Mouse (Mus musculus): ENCODE measurements at regions not wholly inside any gene's neighbourhood (a gene's known extent, or its start where the extent isn't known, plus 50 kb on each side); places are given as distances from the start of the nearest gene placed in this dataset.

DNA sequence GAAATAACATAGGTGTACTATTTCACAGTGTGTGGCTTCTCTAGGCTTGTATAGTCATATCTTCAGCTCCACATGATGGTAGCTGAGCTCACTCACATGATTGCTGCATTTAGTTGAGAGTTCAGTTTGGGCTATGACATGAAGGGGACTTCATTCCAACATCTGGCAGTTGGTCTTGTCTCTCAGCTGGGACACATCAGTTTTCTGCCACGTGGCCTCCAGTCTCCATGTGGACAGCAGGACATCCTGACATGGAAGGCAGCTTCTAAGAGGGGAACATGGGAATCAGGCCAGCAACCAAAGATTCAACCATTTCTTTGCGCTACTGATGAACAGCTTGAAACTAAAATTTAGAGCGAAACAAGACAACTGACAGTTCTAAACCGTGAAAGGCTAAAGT lies 121.2 kb upstream of the Slc44a1 start:
- no peak for DNase-seq

DNA sequence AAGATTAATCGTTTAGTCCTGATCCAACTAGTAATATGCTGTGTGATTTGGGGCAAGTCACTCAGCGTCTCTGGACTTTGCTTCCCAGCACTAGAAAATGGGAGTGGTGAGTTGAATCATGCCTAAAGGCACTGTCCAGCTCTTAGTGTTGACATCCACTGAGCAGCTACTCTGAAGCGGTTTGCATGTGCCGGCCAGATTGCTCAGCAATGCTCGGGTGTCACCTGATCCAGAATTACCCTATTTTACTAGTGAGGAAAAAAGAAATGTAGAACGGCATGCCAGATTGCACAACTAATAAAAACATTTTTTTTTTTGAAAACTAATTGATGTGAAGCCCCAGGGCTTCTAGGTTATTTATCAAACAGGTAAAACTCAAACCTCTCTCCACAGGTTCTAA lies 122.0 kb upstream of the Slc44a1 start:
- DNase-seq = no peak

DNA sequence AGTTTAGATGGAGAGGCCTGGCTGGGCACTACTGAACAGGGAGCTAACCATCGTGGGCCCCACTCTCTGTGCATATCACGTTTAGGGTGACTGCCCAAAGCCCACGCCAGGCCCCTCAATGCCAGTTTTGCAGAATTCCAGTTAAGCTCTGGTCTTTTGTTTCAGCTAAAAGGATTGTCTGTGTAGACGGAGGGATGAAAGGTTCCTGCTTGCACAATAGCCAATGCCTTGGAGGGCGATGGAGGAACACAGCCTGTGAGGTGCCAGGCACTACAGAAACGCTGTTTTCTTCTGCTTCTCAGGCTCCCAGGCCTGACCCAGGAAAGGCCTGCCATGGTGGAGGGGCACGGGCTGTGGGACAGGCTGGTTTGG lies 122.8 kb upstream of the Slc44a1 start:
- DNase-seq = no peak

DNA sequence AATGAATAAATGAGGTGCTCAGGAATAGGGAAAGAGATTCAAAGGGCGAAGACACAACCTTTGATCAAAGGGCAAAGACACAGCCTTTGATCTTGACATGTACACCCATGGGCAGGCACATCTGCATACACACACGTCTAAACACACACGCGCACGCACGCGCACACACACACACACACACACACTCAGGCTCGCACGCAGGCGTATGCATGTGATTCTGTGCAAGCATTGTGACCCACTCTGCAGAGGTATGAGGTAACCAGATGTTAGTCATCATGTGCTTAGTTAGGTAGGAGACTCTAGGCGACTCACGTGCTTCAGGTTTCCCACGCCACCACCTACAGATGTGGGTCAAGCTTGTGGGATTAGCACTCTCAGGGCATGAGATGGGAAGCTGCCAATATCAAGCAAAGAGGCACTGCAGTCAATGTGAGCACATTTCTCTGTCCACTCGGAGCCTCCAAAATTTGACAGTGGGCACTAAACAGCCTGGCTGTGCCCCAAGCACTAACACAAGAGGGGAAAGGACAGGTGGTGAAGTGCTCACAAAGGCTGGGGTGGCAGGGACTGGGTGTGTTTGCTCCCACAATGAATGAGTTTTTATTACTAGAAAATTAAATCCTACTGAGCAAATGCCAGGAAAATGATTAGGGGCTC lies 123.3 kb upstream of the Slc44a1 start:
- no peak for DNase-seq

DNA sequence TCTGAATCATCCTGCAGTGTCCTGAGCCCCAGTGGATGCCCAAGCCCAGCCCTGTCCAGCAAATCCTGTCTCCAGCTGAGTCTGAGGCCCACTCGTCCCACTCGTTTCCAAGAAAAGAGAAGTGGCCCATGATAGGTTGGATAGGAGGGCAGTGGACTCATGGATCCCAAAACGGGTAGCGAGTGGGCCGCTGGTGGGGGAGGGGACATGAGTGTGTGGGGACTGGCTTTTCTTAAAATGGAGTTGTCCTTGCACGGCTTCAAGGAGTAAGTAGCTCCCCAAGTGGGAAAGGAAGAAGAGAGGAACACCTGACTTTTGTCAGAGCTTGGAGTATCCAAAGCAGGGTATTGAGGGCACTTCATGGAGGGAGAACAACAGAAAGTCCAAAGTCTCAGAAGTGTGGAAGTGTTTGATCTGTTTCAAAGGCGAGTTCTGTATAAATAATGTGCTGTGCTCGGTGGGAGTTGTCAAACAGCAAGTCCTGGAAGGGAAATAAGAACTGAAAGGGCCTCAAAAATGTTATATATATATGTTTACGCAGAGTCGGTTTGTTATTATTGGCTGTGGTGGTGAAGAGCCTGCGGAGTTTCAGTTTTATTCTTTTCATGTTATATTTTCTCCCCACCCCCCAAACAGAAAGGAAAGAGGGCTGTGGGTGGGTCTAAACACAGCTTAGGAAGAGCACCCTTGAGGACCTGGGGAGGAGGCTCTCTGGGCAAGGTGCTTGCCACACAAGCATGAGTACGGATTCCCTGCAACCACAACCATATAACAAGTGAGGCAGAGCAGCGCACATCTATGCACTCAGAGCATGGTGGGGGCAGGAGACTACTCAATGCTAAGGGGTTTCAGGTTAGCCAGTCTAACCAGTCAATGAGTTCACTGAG lies 124.1 kb upstream of the Slc44a1 start:
- DNase-seq = no peak

DNA sequence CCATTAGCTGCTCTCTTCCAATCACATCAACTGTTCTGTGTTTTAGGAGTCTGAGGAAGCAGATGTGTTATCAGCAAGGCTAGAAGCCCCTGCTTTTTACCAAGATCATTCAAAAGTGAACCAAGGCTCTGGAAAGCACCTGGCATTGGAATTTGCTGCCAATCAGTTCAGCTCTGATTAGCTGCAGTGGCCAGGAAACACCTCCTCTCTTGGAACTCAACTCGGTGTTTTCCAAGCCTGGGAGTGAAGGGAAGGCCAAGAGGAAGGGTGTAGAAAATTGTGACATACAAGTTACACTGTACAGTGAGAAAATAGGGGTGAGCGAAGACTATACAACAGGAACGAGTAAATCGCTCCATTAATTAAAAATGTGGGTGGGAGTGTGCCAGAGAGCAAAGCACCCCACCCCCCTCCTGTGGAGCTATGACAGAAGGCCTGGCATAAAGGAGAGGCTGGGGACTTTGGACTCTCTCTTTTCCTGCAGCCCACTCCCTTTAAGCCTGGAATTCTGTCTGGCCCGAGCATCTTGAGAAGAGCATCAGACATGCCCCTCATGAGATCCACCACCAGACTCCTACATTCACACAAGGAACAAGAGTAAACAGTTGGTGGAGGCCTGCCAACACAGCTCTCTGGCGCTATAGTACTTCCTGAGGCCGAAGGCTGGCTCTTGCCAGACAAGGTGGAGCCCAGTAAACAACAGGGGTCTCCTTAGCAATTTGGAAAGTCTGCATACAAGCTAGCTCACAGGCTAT lies 124.9 kb upstream of the Slc44a1 start:
- DNase-seq = peak; percentile 55 to 62

DNA sequence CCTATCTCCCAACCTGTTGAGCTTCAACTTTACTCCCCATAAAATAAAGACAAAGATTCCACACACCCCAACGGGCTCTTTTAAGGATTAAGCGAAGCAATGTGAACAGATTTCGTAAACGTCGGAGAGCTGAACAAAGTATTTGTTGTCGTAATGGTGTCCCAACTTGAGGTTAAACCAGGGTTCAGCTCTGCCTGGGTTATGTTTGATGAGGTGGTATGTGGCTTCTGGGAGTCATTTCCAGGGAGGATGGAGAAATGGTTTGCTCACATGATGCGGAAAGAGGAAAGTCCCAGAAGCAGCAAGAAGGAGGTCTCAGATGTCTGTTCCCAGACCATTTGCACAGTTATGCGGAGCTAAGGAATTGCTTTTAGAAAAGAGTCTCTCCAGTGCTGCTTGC lies 126.1 kb upstream of the Slc44a1 start:
- no peak for DNase-seq

DNA sequence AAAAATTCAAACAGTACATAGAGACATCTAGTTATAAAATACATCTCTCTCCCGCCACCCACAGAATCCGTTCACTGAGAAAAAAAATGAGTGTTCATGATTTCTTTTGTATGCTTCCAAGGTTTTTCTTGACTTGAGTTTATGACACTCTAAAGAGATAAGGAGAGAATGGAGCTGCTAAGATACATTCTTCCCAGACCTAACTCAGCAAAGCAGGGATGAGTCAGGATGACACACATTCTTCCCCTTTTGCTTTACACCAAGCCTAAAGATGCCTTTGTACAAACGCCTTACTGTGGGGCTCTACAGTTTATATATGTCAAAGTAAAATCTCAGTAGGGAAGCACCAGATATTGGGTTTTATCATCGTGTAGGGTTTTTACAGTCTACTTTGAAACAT lies 133.1 kb upstream of the Slc44a1 start:
- no peak for DNase-seq

DNA sequence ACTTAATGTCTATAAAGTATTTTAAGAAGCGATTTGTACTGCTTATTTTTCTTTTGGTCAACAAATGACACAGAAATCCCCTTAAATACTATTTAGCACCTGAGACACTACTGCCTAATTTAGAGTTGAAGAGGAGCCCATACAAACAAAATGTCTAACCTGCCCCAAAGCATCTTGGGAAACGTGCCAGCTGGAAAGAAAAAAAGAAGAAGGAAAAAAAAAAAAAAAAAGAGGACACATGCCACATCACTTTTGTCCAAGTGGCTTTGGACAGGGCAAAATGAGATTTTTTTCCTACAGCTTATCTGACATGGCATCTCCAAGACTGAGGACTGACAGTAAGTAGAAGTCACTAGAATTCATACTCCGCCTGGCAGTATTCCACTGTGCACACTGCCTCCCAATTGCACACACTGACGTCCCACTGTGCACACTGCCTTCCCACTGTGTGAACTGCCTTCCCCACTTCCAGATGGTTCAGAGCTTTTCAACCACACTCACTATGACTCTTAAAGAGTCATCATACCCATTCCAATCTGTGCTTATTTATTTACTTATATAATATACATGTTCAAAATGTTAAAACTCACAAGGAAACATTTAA lies 135.3 kb upstream of the Slc44a1 start:
- no peak for DNase-seq

DNA sequence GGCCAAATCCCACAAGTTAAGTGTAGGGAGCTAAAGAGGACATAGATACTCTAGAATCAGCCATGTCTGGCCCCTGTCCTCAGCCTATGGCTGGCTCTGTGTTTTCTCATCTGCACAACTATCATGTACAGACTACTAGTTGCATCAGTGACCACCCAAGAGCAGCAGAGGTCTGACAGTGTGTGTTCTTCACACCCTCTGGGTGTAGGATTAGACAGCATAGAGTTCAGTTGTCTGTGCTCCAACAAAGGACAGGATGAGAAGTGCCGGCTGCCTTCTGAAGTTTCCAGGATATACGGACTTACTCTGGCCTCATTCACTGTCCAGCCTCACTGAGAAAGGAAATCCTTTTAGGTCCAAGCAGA lies 135.9 kb upstream of the Slc44a1 start:
- DNase-seq = no peak

DNA sequence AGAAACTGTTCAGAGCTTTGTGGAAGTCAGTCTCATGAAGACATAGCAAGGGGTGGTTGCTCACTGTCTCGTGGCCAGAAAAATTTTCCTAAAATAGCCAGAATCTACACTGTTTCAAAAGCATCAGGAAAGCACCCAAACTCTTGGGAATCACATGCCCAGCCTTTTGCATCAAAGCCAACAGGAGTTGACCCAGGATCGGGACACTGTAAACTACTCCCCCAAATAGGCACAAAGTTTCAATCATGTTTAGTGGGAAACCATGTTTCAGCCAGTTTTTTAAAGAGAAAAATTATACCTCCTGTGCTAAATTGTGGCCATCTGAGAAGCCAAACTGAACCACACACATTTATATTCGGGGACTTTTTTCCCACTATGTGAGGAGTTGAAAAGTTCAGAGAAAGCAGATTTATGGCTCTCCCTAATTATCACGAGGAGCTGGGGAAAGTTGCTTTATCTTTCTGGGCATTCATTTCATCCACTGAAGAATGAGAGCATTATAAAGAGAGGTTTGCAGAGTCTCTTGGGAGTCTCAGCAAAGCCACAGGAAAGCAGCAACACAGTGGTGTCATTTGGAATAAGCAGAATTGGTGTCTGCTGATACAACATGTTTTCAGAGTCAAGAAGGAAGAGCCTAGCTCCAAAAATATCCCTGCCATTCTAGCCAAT lies 136.5 kb upstream of the Slc44a1 start:
- DNase-seq = no peak

DNA sequence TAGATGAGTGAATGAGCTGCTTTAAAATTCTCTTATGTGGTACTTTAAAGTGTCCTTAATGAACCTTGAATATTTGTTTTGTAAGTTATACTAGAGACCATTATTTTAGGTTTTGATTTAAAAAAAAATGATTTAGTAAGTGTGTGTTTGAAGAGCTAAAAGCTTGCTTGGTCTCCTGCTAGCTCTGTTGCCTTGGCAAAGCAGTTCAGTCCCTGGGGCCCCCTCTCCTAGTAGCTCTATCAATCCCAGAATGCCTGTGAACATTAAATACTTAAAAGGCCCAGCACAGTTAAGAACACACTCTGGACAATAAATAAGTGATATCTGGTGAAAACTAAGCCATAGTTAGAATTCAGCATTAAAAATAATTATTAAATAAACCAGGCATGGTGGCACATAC lies 138.3 kb upstream of the Abca1 start:
- DNase-seq = no peak

DNA sequence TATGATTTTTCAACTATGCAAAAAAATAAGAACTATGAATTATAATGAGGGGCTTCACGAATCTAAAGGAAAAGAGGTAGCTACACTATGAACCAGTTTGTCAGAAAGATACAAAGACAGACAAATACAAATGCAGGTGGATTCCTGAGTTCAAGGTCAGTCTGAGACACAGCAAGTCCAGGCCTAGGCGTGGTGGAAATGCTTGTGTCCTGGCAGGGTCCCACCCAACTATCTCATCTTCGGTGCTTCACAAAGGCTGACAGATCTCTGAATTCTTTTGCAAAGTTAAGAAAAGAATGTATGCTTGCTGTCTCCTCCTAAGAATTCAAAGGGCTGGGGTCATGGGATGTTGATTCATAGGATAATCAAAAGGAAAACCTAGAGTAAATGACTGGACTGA lies 132.9 kb upstream of the Abca1 start:
- DNase-seq = no peak

DNA sequence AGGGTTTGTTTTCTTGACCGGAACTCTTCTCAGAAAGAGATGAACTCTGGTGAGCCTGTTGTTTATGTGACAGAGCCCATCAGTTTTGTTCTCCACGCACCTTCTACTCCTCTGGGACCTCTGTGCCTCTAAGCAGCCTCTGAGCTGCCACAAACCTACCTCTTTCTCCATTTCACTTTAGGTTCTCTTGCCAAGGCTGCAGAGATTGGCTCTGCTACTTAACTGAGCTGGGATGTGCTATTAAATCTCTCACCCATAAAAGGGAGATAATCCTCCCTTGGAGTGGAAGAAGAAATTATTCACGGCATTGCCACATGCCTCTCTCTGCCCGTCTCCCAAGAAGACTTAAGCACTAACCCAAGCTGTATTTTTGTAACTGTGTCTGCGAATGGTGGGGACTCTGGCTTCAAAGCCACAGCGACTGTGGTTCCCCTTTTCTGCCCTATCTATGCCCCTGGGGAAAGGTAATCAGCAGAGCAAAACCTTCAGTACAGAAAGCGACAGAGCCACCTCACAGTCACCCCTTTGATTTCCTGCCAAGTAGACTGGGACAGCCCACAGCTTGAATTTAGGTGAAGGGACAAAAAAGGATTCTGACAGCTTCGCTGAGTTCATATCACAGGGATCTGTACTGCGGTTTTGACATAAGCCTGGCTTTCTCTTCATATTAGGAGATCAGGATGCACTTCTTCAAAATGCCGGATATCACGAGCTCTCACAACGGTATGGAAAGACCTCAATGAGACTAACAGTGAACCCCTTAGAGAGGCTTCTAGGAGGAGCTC lies 118.2 kb upstream of the Abca1 start:
- peak in 1 of 2 experiments; percentile 9 for DNase-seq

DNA sequence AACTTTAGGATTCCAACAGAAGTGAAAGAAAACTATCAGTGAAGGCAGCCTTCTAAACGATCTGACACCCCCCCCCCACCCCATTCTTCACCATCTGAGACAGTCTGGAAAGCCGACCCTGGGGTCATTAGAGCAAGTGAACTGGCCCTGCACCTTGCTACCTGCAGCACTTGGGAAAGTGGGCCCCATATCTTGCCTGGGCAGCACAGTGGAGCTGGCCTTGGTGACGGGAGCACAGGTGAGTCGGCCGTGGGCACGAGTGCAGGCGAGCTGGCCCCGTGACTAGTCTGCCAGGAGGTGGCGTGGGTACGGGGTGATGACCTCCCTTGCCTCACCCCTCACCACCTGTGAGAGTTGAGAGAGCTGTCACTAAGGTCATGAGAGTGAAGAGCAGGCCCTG lies 110.7 kb upstream of the Abca1 start:
- no peak for DNase-seq

DNA sequence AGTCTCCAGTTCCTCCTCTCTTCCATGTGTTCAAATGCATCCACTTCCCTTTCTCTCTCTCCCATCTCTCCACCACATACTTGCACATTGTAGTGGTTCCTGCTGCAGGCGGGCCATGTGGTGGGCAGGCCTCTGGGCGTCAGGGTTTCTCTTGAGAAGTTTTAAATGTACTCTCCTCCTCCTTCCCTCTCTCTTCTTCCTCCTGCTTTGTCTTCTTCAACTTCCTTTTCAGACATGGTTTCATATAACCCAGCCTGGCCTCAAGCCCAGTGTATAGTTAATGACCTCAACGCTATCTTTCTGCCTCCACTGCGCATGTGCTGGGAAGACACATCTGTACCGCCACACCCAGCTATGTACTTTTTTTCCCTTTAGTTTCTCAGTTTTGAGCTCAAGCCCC lies 110.3 kb upstream of the Abca1 start:
- DNase-seq = no peak

DNA sequence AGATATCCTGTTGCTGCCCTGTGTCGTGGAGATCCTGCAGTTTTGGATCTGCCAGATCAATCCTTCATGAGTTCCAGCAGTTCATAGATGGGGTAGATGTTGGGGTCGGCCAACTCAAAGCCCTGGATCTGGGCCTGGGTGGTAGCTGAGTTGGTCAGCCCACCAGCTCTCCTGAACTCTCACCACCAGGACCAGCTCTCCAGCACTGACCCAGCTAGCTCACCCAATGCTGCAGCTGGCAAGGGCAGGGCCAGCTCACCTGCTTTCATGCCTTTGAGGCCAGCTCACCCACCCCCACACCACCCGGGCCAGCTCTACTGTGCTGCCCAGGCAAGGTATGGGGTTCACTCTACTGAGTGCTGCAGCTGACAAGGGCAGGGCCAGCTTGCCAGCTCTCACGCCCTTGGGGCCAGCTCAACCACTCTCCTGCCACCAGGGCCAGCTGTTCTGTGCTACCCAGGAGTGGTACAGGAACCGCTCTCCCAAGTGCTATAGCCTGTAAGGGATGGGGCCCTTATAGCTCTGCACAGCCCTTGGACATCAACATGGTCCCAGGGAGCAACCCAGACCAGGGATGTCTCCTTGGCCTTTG lies 109.7 kb upstream of the Abca1 start:
- no peak for DNase-seq

DNA sequence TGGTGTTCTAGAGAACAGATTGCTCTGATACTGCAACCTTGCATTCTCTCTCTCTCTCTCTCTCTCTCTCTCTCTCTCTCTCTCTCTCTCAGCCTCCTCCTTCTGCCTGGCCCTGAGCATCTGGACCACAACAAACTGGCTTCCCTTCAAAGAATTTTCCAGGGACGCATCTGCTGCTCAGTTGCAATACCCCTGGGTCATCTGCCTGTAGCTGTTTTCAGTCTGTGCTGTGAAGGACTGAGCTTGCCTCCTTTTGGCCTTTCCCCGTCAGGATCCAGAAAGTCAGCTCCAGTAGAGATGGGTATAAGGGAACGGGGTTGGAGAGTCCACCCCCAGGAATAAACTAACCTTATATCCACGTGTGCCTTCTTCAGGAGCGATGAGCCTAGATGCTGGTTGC lies 105.2 kb upstream of the Abca1 start:
- no peak for DNase-seq

DNA sequence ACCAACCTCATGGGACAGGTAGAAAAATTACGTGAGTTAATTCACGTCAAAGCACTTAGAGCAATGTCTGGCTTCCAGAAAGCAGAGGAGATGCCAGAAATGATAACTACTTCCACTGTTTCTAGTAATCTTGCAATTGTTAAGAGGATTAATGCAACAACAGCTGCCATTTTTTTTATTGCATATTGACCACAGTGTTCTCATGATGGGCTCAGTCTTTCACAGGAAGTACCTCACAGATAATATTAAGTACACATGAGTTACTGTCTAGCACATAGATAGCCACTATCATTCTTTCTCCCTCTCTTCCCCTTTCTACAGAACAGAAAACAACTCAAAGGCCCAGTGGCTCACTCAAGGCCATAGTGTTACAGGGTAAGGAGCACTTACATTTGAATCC lies 104.8 kb upstream of the Abca1 start:
- DNase-seq = no peak

DNA sequence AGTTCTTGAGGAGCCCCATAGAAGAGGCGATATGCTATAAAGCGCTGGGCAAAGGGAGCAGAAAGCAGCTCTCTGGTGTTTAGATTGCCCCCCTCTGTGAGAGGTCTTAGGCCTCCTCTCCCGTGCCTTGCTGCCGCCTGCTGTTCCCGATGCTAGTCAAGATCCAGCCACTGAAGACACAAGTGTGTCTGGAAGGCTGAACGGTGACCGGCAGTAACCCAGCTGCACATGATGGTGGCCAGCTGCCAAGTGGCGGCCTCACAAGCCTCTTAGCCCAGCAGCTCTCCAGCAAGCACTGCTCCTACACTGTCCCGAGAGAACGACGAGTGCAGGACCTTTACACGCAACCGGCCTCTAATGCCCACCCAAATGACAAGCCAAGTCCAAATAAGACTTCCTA lies 104.1 kb upstream of the Abca1 start:
- DNase-seq = peak; percentile 62 to 67

DNA sequence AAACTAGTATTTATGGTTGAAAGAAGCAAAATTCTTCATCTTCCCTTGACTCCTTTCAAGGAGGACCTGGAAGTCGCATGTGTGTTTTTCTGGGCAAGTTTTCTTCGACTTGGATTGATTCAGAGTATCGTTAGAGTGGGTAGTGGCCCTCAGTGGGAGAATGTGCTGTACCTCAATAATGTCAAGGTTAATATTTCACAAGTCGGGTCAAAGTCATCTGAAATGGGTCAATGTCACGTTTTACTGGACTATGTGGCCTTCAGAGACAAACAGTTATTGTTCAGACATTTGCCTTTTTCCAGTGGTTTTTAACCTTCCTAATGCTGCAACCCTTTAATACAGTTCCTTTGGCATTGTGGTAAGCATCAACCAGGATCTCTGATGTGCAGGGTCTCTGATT lies 102.8 kb upstream of the Abca1 start:
- DNase-seq = no peak
